ENCODE assay signal across 22 mouse cellular contexts in the genomic region with DNA sequence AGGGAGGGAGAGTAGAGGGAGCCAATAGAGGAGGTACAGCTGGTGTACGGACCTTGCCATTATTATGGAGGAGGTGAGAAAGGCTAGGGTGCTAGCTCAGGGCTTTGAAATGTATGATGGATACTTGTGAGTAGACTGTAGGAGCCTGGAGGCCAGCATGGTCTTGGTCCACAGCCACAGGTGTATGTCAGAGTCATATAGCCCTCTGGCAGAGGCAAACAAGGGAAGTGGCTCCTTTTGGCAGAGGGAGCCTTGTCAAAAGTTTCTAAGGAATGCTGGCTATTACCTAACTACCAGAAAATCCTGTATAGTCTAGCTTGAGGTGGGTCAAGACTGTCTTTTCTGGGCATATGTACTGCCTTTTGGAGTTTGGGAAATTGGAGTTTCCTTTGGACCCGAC. TPM values are rescaled to one million over a fixed set of nuclear protein-coding genes. Genes with fewer than 3 reads are reported as not detected.
DNase-seq lines count a peak whose midpoint lies in the region; ATAC-seq and TF ChIP-seq lines count a peak whose summit lies in the region.
"Had no signal": no experiment of that assay in that cellular context is flagged by ENCODE, and none has a peak within 500 bp of the region (broad histone marks: within the 10 kb centered on the region; RNA-seq: fewer than 3 reads in every experiment).

No protein-coding gene starts in this region.

- H3K36me3 ChIP-seq in heart, embryonic 10.5 days, result no peaks in the 10 kb centered on the region
- H3K36me3 ChIP-seq in kidney, postnatal 0 days (ENCODE audit: insufficient read depth, low read length), result no peaks in the 10 kb centered on the region
- H3K36me3 ChIP-seq in stomach, embryonic 16.5 days (ENCODE audit: control insufficient read depth, insufficient read depth, low read length), result no peaks in the 10 kb centered on the region
- H3K36me3 ChIP-seq in stomach, postnatal 0 days (ENCODE audit: control insufficient read depth, insufficient read depth, low read length), result no peaks in the 10 kb centered on the region
- H3K36me3 ChIP-seq: embryonic facial prominence, embryonic 13.5 days; heart, embryonic 15.5 days; limb, embryonic 10.5 days had no signal

- intact Hi-C loops in heart, postnatal 10 days (cut with DNase I), result no loop called here

- peak overlapping the region; percentile 8; the same call in 1 of the 2 replicates for H3K27ac ChIP-seq in heart, embryonic 10.5 days
- peak overlapping the region; percentile 66; the same call in 1 of the 2 replicates for H3K27ac ChIP-seq in kidney, postnatal 0 days
- H3K27ac ChIP-seq in stomach, embryonic 16.5 days (ENCODE audit: low read length), result peak overlapping the region; percentile 18; the same call in 1 of the 2 replicates
- no peak overlapping the region for H3K27ac ChIP-seq in stomach, postnatal 0 days (replicated peaks)
- H3K27ac ChIP-seq: embryonic facial prominence, embryonic 13.5 days; forebrain, embryonic 13.5 days; heart, embryonic 15.5 days; layer of hippocampus, adult 2 months; limb, embryonic 10.5 days had no signal

- ATAC-seq in kidney, postnatal 0 days (replicated peaks; ENCODE audit: low FRiP score, low read depth), result no peak
- no peak for ATAC-seq in stomach, embryonic 16.5 days (ENCODE audit: insufficient read depth, low FRiP score)
- ATAC-seq in stomach, postnatal 0 days (ENCODE audit: low FRiP score, low TSS enrichment), result no peak
- ATAC-seq: forebrain, embryonic 13.5 days; intestine, postnatal 0 days had no signal

- no peak for TF ChIP-seq EP300 in stomach, postnatal 0 days (optimal IDR thresholded peaks at IDR 0.05)

- no peak overlapping the region for H3K9ac ChIP-seq in kidney, postnatal 0 days (ENCODE audit: low read depth, low read length)
- H3K9ac ChIP-seq in stomach, embryonic 16.5 days (ENCODE audit: low read length), result no peak overlapping the region
- no peak overlapping the region for H3K9ac ChIP-seq in stomach, postnatal 0 days (ENCODE audit: low read length)
- H3K9ac ChIP-seq: embryonic facial prominence, embryonic 13.5 days; forebrain, embryonic 13.5 days; heart, embryonic 15.5 days had no signal

- H3K4me2 ChIP-seq in kidney, postnatal 0 days (ENCODE audit: low read length), result no peak overlapping the region
- no peak overlapping the region for H3K4me2 ChIP-seq in stomach, embryonic 16.5 days (ENCODE audit: low read depth, low read length)
- no peak overlapping the region for H3K4me2 ChIP-seq in stomach, postnatal 0 days (replicated peaks; ENCODE audit: low read depth)
- H3K4me2 ChIP-seq: embryonic facial prominence, embryonic 13.5 days; forebrain, embryonic 13.5 days; heart, embryonic 15.5 days; midbrain, embryonic 11.5 days had no signal

- no peak for TF ChIP-seq CTCF in kidney, postnatal 0 days (IDR thresholded peaks at IDR 0.05; ENCODE audit: low read depth)
- no peak for TF ChIP-seq CTCF in stomach, postnatal 0 days (IDR thresholded peaks at IDR 0.05; ENCODE audit: low read depth)

- H3K4me1 ChIP-seq in heart, embryonic 10.5 days, result peaks cover 55% of the 10 kb centered on the region
- peaks cover 30% of the 10 kb centered on the region for H3K4me1 ChIP-seq in kidney, postnatal 0 days (replicated peaks; ENCODE audit: insufficient read depth, low read length)
- peaks cover 15% of the 10 kb centered on the region for H3K4me1 ChIP-seq in stomach, embryonic 16.5 days (ENCODE audit: control insufficient read depth, insufficient read depth, low read length)
- no peaks in the 10 kb centered on the region for H3K4me1 ChIP-seq in stomach, postnatal 0 days (replicated peaks; ENCODE audit: control insufficient read depth, insufficient read depth)

- no peak overlapping the region for H3K4me3 ChIP-seq in heart, embryonic 10.5 days
- no peak overlapping the region for H3K4me3 ChIP-seq in kidney, postnatal 0 days (replicated peaks; ENCODE audit: low read depth, low read length)
- H3K4me3 ChIP-seq in stomach, embryonic 16.5 days (replicated peaks; ENCODE audit: low read length), result no peak overlapping the region
- no peak overlapping the region for H3K4me3 ChIP-seq in stomach, postnatal 0 days (ENCODE audit: low read depth, low read length)
- H3K4me3 ChIP-seq: embryonic facial prominence, embryonic 13.5 days; erythroblast, embryonic 14.5 days; forebrain, embryonic 13.5 days; heart, embryonic 15.5 days; layer of hippocampus, adult 2 months; limb, embryonic 10.5 days had no signal

- WGBS in heart, embryonic 10.5 days, result 74% methylated on average over 2 of the region's 2 CpGs
- WGBS in kidney, postnatal 0 days, result 79% methylated on average over 2 of the region's 2 CpGs
- WGBS in stomach, embryonic 16.5 days, result 73% methylated on average over 2 of the region's 2 CpGs
- WGBS in stomach, postnatal 0 days, result 61% methylated on average over 2 of the region's 2 CpGs

- H3K27me3 ChIP-seq in heart, embryonic 10.5 days (ENCODE audit: insufficient read depth, poor library complexity, severe bottlenecking), result no peaks in the 10 kb centered on the region
- H3K27me3 ChIP-seq in kidney, postnatal 0 days (ENCODE audit: insufficient read depth, low read length), result no peaks in the 10 kb centered on the region
- H3K27me3 ChIP-seq in stomach, embryonic 16.5 days (ENCODE audit: control insufficient read depth, insufficient read depth, low read length), result no peaks in the 10 kb centered on the region
- no peaks in the 10 kb centered on the region for H3K27me3 ChIP-seq in stomach, postnatal 0 days (ENCODE audit: control insufficient read depth, insufficient read depth, low read length)
- H3K27me3 ChIP-seq: embryonic facial prominence, embryonic 13.5 days; forebrain, embryonic 13.5 days; heart, embryonic 15.5 days had no signal

- no peaks in the 10 kb centered on the region for H3K9me3 ChIP-seq in heart, embryonic 10.5 days
- no peaks in the 10 kb centered on the region for H3K9me3 ChIP-seq in kidney, postnatal 0 days (replicated peaks; ENCODE audit: low read length)
- no peaks in the 10 kb centered on the region for H3K9me3 ChIP-seq in stomach, embryonic 16.5 days (replicated peaks; ENCODE audit: control insufficient read depth, low read length)
- no peaks in the 10 kb centered on the region for H3K9me3 ChIP-seq in stomach, postnatal 0 days (ENCODE audit: control insufficient read depth, low read length)
- H3K9me3 ChIP-seq: embryonic facial prominence, embryonic 13.5 days; forebrain, embryonic 13.5 days; heart, embryonic 15.5 days; limb, embryonic 10.5 days had no signal

- DNase-seq in heart, embryonic 10.5 days (ENCODE audit: low spot score), result no peak
- no peak for DNase-seq in heart, postnatal 10 days
- DNase-seq in kidney, postnatal 0 days (ENCODE audit: low spot score), result no peak
- DNase-seq in kidney, adult 18-20 months, result no peak
- no peak for DNase-seq in stomach, postnatal 0 days (ENCODE audit: low spot score)
- DNase-seq in MN1 (ENCODE audit: low spot score), result no peak
- DNase-seq: adrenal gland, postnatal 14 days; cerebellum, adult 8-10 months; cerebellum, postnatal 36 days; embryo, embryonic 11 days; gastrocnemius, postnatal 36 days; kidney, postnatal 14 days; thymus, postnatal 36 days had no signal

RNA-seq across cellular contexts. Expression of a gene that starts 14.7 kb away (rescaled TPM):
- polyA plus RNA-seq in heart, embryonic 10.5 days (2016; fragmentation: Nextera tagmentation; extraction: Ambion mirVana), result 31.0 and 37.3 TPM in 2 replicates
- 10 to 100 TPM; 10.8 to 11.3 TPM for total RNA-seq in heart, postnatal 10 days (2021)
- polyA plus RNA-seq in kidney, postnatal 0 days (2015; fragmentation: Nextera tagmentation; extraction: Ambion mirVana), result 29.0 and 30.7 TPM in 2 replicates
- polyA plus RNA-seq in stomach, embryonic 16.5 days (2015; fragmentation: Nextera tagmentation; extraction: Ambion mirVana), result 13.0 and 13.1 TPM in 2 replicates
- polyA plus RNA-seq in stomach, postnatal 0 days (2015; fragmentation: Nextera tagmentation; extraction: Ambion mirVana), result 8.3 and 10.2 TPM in 2 replicates

RNA-seq across cellular contexts. Expression of a gene that starts 59.4 kb away (rescaled TPM):
- 27.6 and 32.5 TPM in 2 replicates for polyA plus RNA-seq in heart, embryonic 10.5 days (2016; fragmentation: Nextera tagmentation; extraction: Ambion mirVana)
- 100 to 1,000 TPM; 253 to 276 TPM for total RNA-seq in heart, postnatal 10 days (2021)
- 40.4 and 46.6 TPM in 2 replicates for polyA plus RNA-seq in kidney, postnatal 0 days (2015; fragmentation: Nextera tagmentation; extraction: Ambion mirVana)
- 31.8 and 33.8 TPM in 2 replicates for polyA plus RNA-seq in stomach, embryonic 16.5 days (2015; fragmentation: Nextera tagmentation; extraction: Ambion mirVana)
- polyA plus RNA-seq in stomach, postnatal 0 days (2015; fragmentation: Nextera tagmentation; extraction: Ambion mirVana), result 47.8 and 49.4 TPM in 2 replicates
